Mouse (Mus musculus) embryonic facial prominence, embryonic 15.5 days (tissue): ENCODE data around the gene Creb5. TPM values are rescaled to one million over a fixed set of nuclear protein-coding genes. Genes with fewer than 3 reads are reported as not detected.

ENCODE experiments used
- ATAC-seq: fragments of 200-750 bp; cut with Nextera tagmentation; 2 replicates; pipeline ENCODE4 v1.8.0; 2017; ENCODE audit warnings: low read depth, moderate TSS enrichment; ENCODE audit not compliant: insufficient number of reproducible peaks, low FRiP score, low TSS enrichment
- H3K27ac ChIP-seq: fragments of 300-500 bp; sonication (generic); replicated peaks from 2 replicates; pipeline ENCODE4 v1.5.1; 2015; ENCODE audit warnings: mild to moderate bottlenecking, inconsistent platforms
- H3K27me3 ChIP-seq: fragments of 300-500 bp; sonication (generic); 2 replicates; pipeline ENCODE4 v1.6.1; 2015; ENCODE audit warnings: inconsistent platforms
- H3K36me3 ChIP-seq: fragments of 300-500 bp; sonication (generic); 2 replicates; pipeline ENCODE4 v1.6.1; 2015; ENCODE audit warnings: mild to moderate bottlenecking, inconsistent platforms
- H3K4me1 ChIP-seq: fragments of 300-500 bp; sonication (generic); 2 replicates; pipeline ENCODE4 v1.6.1; 2015; ENCODE audit warnings: inconsistent platforms
- H3K4me2 ChIP-seq: fragments of 300-500 bp; sonication (generic); replicated peaks from 2 replicates; pipeline ENCODE4 v1.6.1; 2015; ENCODE audit warnings: mild to moderate bottlenecking, inconsistent platforms
- H3K4me3 ChIP-seq: fragments of 300-500 bp; sonication (generic); replicated peaks from 2 replicates; pipeline ENCODE4 v1.5.1; 2015; ENCODE audit warnings: mild to moderate bottlenecking, inconsistent platforms
- H3K9ac ChIP-seq: fragments of 300-500 bp; sonication (generic); 2 replicates; pipeline ENCODE4 v1.6.1; 2015; ENCODE audit warnings: inconsistent platforms
- H3K9me3 ChIP-seq: fragments of 300-500 bp; sonication (generic); replicated peaks from 2 replicates; pipeline ENCODE4 v1.6.1; 2016; ENCODE audit warnings: inconsistent platforms
- WGBS: fragments of 180-500 bp; shearing (Covaris S2); methylation state at CpG from one replicate; pipeline ENCODE4 v1.1.7; 2015; 5-methylcytosine and 5-hydroxymethylcytosine counted together
- polyA plus RNA-seq: library from polyadenylated mRNA; unstranded; fragments of >200 nt; fragmentation: Nextera tagmentation; extraction: Ambion mirVana; gene quantifications from 2 replicates; pipeline ENCODE4 v1.2.1, GENCODE M21; 2015

The Creb5 gene
- polyA plus RNA-seq, 1 experiment from 2014 or later: 28.3 TPM

- no peaks in the 10 kb centered on the region for H3K36me3 ChIP-seq
- no peak overlapping the region for H3K4me3 ChIP-seq
- no peak for ATAC-seq
- WGBS: 84% methylated on average over 14 of the region's 14 CpGs
- no peak overlapping the region for H3K9ac ChIP-seq
- no peak overlapping the region for H3K4me2 ChIP-seq
- H3K9me3 ChIP-seq: no peaks in the 10 kb centered on the region
- 0 out of 2 replicates have a peak, but pooled peaks cover 3% of the 10 kb centered on the region for H3K4me1 ChIP-seq
- H3K27me3 ChIP-seq: no peaks in the 10 kb centered on the region
- H3K27ac ChIP-seq: no peak overlapping the region
Measured at GRCm38 (mm10) chr6:53709694-53710442, 422.8 kb downstream of the Creb5 start.

GRCm38 (mm10) chr6:53710560-53710959, 423.5 kb downstream of the Creb5 start:
- H3K9me3 ChIP-seq: no peaks in the 10 kb centered on the region
- H3K4me3 ChIP-seq: no peak overlapping the region
- 0 out of 2 replicates have a peak, but pooled peaks cover 6% of the 10 kb centered on the region for H3K4me1 ChIP-seq
- no peak overlapping the region for H3K4me2 ChIP-seq
- no peak for ATAC-seq
- H3K9ac ChIP-seq: no peak overlapping the region
- 83% methylated on average over 5 of the region's 5 CpGs for WGBS
- no peak overlapping the region for H3K27ac ChIP-seq
- H3K27me3 ChIP-seq: no peaks in the 10 kb centered on the region
- H3K36me3 ChIP-seq: no peaks in the 10 kb centered on the region

DNA sequence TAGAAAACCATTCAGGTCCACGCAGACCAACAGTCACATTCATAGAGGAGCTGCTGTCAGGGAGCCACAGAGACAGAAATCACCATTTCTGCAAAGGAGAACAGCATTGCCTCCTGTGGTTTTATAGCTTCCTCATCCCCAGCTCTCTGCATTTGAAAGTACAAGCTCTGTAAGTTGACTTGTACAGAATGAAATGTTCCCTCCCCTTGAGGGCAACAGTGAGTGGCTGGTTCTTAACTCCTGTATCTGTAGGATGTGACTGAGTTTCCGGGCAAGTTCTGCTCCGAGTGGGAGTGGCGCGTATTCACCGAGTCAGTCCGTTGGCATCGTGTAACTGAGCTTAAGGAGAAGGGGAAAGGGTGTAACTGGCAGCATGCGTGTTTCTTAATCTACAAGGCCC, 426.1 kb downstream of the Creb5 start:
- WGBS: 80% methylated on average over 9 of the region's 9 CpGs
- ATAC-seq: no peak

DNA sequence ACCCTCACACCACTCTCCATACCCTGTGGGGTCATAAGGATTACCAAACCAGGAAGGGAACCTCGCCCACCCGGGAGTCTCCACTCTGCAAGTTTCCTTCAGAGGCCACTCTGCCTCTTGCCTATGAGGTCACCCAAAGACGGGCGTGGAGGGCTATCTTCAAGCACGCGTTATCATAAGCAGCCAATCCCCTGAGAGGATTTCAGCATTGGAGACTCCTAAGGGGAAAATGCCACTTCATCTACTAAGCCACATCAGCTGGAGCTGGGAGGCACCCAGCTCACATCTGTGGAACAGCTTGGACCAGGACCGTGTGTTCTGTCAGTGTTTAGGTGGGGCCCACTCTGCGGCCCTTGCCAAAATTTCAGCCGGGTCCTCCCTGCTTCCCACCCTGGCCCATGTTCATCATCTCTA, 427.8 kb downstream of the Creb5 start:
- 75% methylated on average over 9 of the region's 9 CpGs for WGBS
- no peak for ATAC-seq

More for the DNA sequence above, 426.1 kb downstream of the Creb5 start:
- Histone ChIP-seq H3K9ac (no peak overlapping the region), H3K36me3 (no peaks in the 10 kb centered on the region), H3K9me3 (no peaks in the 10 kb centered on the region), H3K27ac (no peak overlapping the region), H3K4me3 (no peak overlapping the region), H3K4me1 (0 out of 2 replicates have a peak, but pooled peaks cover 6% of the 10 kb centered on the region), H3K27me3 (no peaks in the 10 kb centered on the region), H3K4me2 (no peak overlapping the region)

GRCm38 (mm10) chr6:53716013-53716412, 428.9 kb downstream of the Creb5 start:
- no peak for ATAC-seq

More for the DNA sequence above, 427.8 kb downstream of the Creb5 start:
- H3K36me3 ChIP-seq: no peaks in the 10 kb centered on the region
- H3K4me2 ChIP-seq: no peak overlapping the region
- no peaks in the 10 kb centered on the region for H3K9me3 ChIP-seq
- H3K4me3 ChIP-seq: no peak overlapping the region
- no peak overlapping the region for H3K27ac ChIP-seq
- no peak overlapping the region for H3K9ac ChIP-seq
- H3K27me3 ChIP-seq: no peaks in the 10 kb centered on the region
- H3K4me1 ChIP-seq: 0 out of 2 replicates have a peak, but pooled peaks cover 6% of the 10 kb centered on the region

GRCm38 (mm10) chr6:53720009-53720408, 432.9 kb downstream of the Creb5 start:
- 91% methylated on average over 3 of the region's 3 CpGs for WGBS
- no peak for ATAC-seq

More at GRCm38 (mm10) chr6:53716013-53716412, 428.9 kb downstream of the Creb5 start:
- no peaks in the 10 kb centered on the region for H3K9me3 ChIP-seq
- H3K36me3 ChIP-seq: no peaks in the 10 kb centered on the region
- H3K9ac ChIP-seq: no peak overlapping the region
- 0 out of 2 replicates have a peak, but pooled peaks cover 9% of the 10 kb centered on the region for H3K4me1 ChIP-seq
- 71% methylated on average over 9 of the region's 9 CpGs for WGBS
- H3K4me2 ChIP-seq: no peak overlapping the region
- no peak overlapping the region for H3K27ac ChIP-seq
- H3K27me3 ChIP-seq: no peaks in the 10 kb centered on the region
- no peak overlapping the region for H3K4me3 ChIP-seq

GRCm38 (mm10) chr6:53721595-53721994, 434.5 kb downstream of the Creb5 start:
- H3K4me2 ChIP-seq: no peak overlapping the region
- 8% methylated on average over 9 of the region's 9 CpGs for WGBS
- ATAC-seq: no peak
- H3K27me3 ChIP-seq: no peaks in the 10 kb centered on the region
- H3K27ac ChIP-seq: no peak overlapping the region
- no peak overlapping the region for H3K4me3 ChIP-seq
- H3K9me3 ChIP-seq: no peaks in the 10 kb centered on the region
- H3K9ac ChIP-seq: no peak overlapping the region
- H3K36me3 ChIP-seq: no peaks in the 10 kb centered on the region
- 0 out of 2 replicates have a peak, but pooled peaks cover 6% of the 10 kb centered on the region for H3K4me1 ChIP-seq

More at GRCm38 (mm10) chr6:53720009-53720408, 432.9 kb downstream of the Creb5 start:
- H3K27me3 ChIP-seq: no peaks in the 10 kb centered on the region
- H3K4me2 ChIP-seq: no peak overlapping the region
- 0 out of 2 replicates have a peak, but pooled peaks cover 8% of the 10 kb centered on the region for H3K4me1 ChIP-seq
- H3K27ac ChIP-seq: no peak overlapping the region
- no peak overlapping the region for H3K9ac ChIP-seq
- no peak overlapping the region for H3K4me3 ChIP-seq
- no peaks in the 10 kb centered on the region for H3K36me3 ChIP-seq
- H3K9me3 ChIP-seq: no peaks in the 10 kb centered on the region

DNA sequence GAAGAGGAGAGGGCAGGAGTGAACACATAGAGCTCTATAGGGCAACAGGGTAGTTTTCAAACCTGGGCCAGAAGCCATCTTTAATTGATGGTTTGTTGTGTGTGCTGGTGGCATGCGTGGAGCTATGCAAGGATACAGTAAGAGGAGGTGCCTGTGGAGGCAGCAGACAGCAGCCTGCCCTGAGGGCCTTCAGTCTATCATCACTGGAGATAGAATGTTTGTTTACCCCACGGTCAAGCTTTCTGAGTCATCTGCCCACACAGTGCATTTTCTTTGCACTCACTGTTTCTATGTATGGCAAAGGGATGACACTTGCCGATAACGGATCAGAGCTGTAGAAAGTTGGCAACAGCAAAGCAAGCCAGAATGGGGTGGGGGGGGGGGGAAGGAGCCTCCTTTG, 435.6 kb downstream of the Creb5 start:
- no peaks in the 10 kb centered on the region for H3K9me3 ChIP-seq
- H3K27ac ChIP-seq: no peak overlapping the region
- no peak overlapping the region for H3K4me3 ChIP-seq
- no peak overlapping the region for H3K4me2 ChIP-seq
- no peaks in the 10 kb centered on the region for H3K27me3 ChIP-seq
- no peaks in the 10 kb centered on the region for H3K36me3 ChIP-seq
- ATAC-seq: no peak
- WGBS: 64% methylated on average over 4 of the region's 4 CpGs
- no peak overlapping the region for H3K9ac ChIP-seq
- H3K4me1 ChIP-seq: 0 out of 2 replicates have a peak, but pooled peaks cover 6% of the 10 kb centered on the region

DNA sequence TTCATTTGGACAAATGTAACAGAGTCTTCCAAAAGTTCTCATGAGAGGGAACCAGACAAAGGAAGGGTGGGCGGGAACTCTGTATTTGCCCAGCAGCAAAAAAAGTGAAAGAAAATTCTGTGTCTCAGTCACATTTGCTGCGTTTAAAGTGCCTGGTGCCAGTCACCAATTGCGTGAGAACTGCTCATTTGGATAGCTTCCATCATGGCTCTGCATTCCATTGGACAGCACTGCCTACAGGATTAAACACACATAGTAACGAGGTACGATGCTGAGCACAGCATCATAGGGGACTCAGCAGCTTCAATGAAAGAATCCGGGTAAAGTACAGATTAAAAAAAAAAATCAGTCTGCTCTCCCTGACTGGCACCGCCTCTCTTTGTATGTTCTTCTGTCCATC, 443.4 kb downstream of the Creb5 start:
- WGBS: 55% methylated on average over 7 of the region's 7 CpGs
- no peak for ATAC-seq

GRCm38 (mm10) chr6:53730996-53731485, 444.0 kb downstream of the Creb5 start:
- H3K4me3 ChIP-seq: no peak overlapping the region
- WGBS: 60% methylated on average over 5 of the region's 5 CpGs
- no peaks in the 10 kb centered on the region for H3K36me3 ChIP-seq
- no peaks in the 10 kb centered on the region for H3K9me3 ChIP-seq
- no peaks in the 10 kb centered on the region for H3K27me3 ChIP-seq
- no peak overlapping the region for H3K9ac ChIP-seq
- ATAC-seq: no peak
- peaks cover 2% of the 10 kb centered on the region; the same call in 1 of the 2 replicates for H3K4me1 ChIP-seq
- H3K27ac ChIP-seq: no peak overlapping the region
- no peak overlapping the region for H3K4me2 ChIP-seq

More for the DNA sequence above, 443.4 kb downstream of the Creb5 start:
- Histone ChIP-seq H3K9me3 (no peaks in the 10 kb centered on the region), H3K36me3 (no peaks in the 10 kb centered on the region), H3K27ac (no peak overlapping the region), H3K4me3 (no peak overlapping the region), H3K9ac (no peak overlapping the region), H3K4me1 (peaks cover 2% of the 10 kb centered on the region; the same call in 1 of the 2 replicates), H3K4me2 (no peak overlapping the region), H3K27me3 (no peaks in the 10 kb centered on the region)

- Histone ChIP-seq H3K9ac (no peak overlapping the region), H3K4me1 (peaks cover 2% of the 10 kb centered on the region; the same call in 1 of the 2 replicates), H3K27me3 (no peaks in the 10 kb centered on the region), H3K4me3 (no peak overlapping the region), H3K4me2 (no peak overlapping the region), H3K36me3 (no peaks in the 10 kb centered on the region), H3K27ac (no peak overlapping the region), H3K9me3 (no peaks in the 10 kb centered on the region)
- WGBS: 75% methylated on average over 1 of the region's 1 CpGs
- no peak for ATAC-seq
Measured at GRCm38 (mm10) chr6:53733546-53733945, 446.5 kb downstream of the Creb5 start.
